Comparison of ENCODE assay signal across 17 mouse cellular contexts in genomic region chr8:10798444-10798843, GRCm38 (mm10).
DNase-seq lines count a peak whose midpoint lies in the region.
"Had no signal": no experiment of that assay in that cellular context is flagged by ENCODE, and none has a peak within 500 bp of the region (broad histone marks: within the 10 kb centered on the region; RNA-seq: fewer than 3 reads in every experiment).

No protein-coding gene starts in this region.

- DNase-seq in 3134 (ENCODE audit: extremely low read depth, insufficient read length, low spot score) (peak; percentile 16), 3T3-L1 (ENCODE audit: low read depth, low spot score) (peak; percentile 44)
- peak; percentile 79 for DNase-seq in Muller cell, postnatal 12 days (ENCODE audit: inconsistent ontology term)
- DNase-seq in left cerebral cortex, postnatal 10 days (ENCODE audit: extremely low spot score in 1 of 2, low spot score in 2 of 2): no peak
- no peak for DNase-seq in spleen, postnatal 14 days (ENCODE audit: low spot score in 2 of 2)
- DNase-seq in embryo, embryonic 9.5 days (ENCODE audit: extremely low spot score): no peak
- DNase-seq: adrenal gland, adult 2 months; adrenal gland, postnatal 10 days; adrenal gland, postnatal 25 days; cerebellum, adult 11 months; cerebellum, adult 18-20 months; cerebellum, adult 8-10 months; cerebellum, adult 9-11 months; cerebellum, postnatal 14 days; cerebellum, postnatal 36 days; embryo, embryonic 11 days; forebrain, postnatal 0 days had no signal

- intact Hi-C loops in left cerebral cortex, postnatal 10 days (cut with DNase I): no loop called here

Comparison
In these comparisons a context has a peak if more than half of its experiments do, and no peak if none do; other contexts are left out.
1. DNase-seq: peak in 3134 (single experiment), 3T3-L1 (single experiment) and Muller cell, postnatal 12 days (single experiment); none in left cerebral cortex, postnatal 10 days (0 of 2), spleen, postnatal 14 days (0 of 2) and embryo, embryonic 9.5 days (single experiment).